Comparison of ENCODE assay signal across 13 mouse cellular contexts in genomic region chr6:144264320-144264915, GRCm38 (mm10).
DNase-seq lines count a peak whose midpoint lies in the region; ATAC-seq and TF ChIP-seq lines count a peak whose summit lies in the region.
"Had no signal": no experiment of that assay in that cellular context is flagged by ENCODE, and none has a peak within 500 bp of the region (broad histone marks: within the 10 kb centered on the region; RNA-seq: fewer than 3 reads in every experiment).

No protein-coding gene starts in this region.

- peak overlapping the region; percentile 25 for H3K4me2 ChIP-seq in hindbrain, embryonic 13.5 days
- no peak overlapping the region for H3K4me2 ChIP-seq in midbrain, embryonic 11.5 days
- no peak overlapping the region for H3K4me2 ChIP-seq in liver, embryonic 11.5 days

- DNase-seq in 3T3-L1 (ENCODE audit: low read depth, low spot score), result peak; percentile 24
- peak; percentile 58 for DNase-seq in brain, embryonic 14.5 days (ENCODE audit: low read depth)
- peak; percentile 91 for DNase-seq in midbrain, embryonic 11.5 days (ENCODE audit: low spot score, missing footprints)
- DNase-seq in liver, embryonic 11.5 days (ENCODE audit: low spot score), result no peak
- DNase-seq in gastrocnemius, adult 8-10 months (ENCODE audit: low spot score in 2 of 2), result no peak
- DNase-seq in right cerebral cortex, postnatal 36 days (ENCODE audit: low spot score in 2 of 2), result no peak
- no peak for DNase-seq in frontal cortex, postnatal 36 days (ENCODE audit: low spot score in 2 of 2)
- DNase-seq: left cerebral cortex, postnatal 4 days; right cerebral cortex, postnatal 4 days; thymus, postnatal 36 days had no signal

- H3K9me3 ChIP-seq in hindbrain, embryonic 13.5 days, result no peaks in the 10 kb centered on the region
- no peaks in the 10 kb centered on the region for H3K9me3 ChIP-seq in midbrain, embryonic 11.5 days (ENCODE audit: control insufficient read depth, low read length)
- no peaks in the 10 kb centered on the region for H3K9me3 ChIP-seq in liver, embryonic 11.5 days (ENCODE audit: control insufficient read depth, low read length)

- H3K36me3 ChIP-seq in hindbrain, embryonic 13.5 days, result no peaks in the 10 kb centered on the region
- no peaks in the 10 kb centered on the region for H3K36me3 ChIP-seq in midbrain, embryonic 11.5 days (ENCODE audit: control insufficient read depth, insufficient read depth, low read length)
- no peaks in the 10 kb centered on the region for H3K36me3 ChIP-seq in liver, embryonic 11.5 days (ENCODE audit: control insufficient read depth, insufficient read depth, low read length)
- H3K36me3 ChIP-seq: G1E had no signal

- H3K27ac ChIP-seq in hindbrain, embryonic 13.5 days, result no peak overlapping the region
- H3K27ac ChIP-seq in midbrain, embryonic 11.5 days (ENCODE audit: low read depth, low read length), result no peak overlapping the region
- no peak overlapping the region for H3K27ac ChIP-seq in liver, embryonic 11.5 days (ENCODE audit: low read depth, low read length)
- H3K27ac ChIP-seq: kidney, postnatal 0 days had no signal

- no peak overlapping the region for H3K4me3 ChIP-seq in hindbrain, embryonic 13.5 days
- no peak overlapping the region for H3K4me3 ChIP-seq in midbrain, embryonic 11.5 days (ENCODE audit: low read depth, low read length)
- no peak overlapping the region for H3K4me3 ChIP-seq in liver, embryonic 11.5 days (ENCODE audit: low read depth, low read length)

- TF ChIP-seq CTCF in brain, embryonic 14.5 days (IDR thresholded peaks at IDR 0.05; ENCODE audit: borderline replicate concordance, extremely low read depth, insufficient read depth, insufficient read length), result no peak

- H3K9ac ChIP-seq in hindbrain, embryonic 13.5 days, result no peak overlapping the region
- H3K9ac ChIP-seq in midbrain, embryonic 11.5 days (ENCODE audit: low read length), result no peak overlapping the region
- no peak overlapping the region for H3K9ac ChIP-seq in liver, embryonic 11.5 days (ENCODE audit: low read depth, low read length)

- H3K27me3 ChIP-seq in hindbrain, embryonic 13.5 days, result no peaks in the 10 kb centered on the region
- peaks cover 2% of the 10 kb centered on the region; the same call in 1 of the 2 replicates for H3K27me3 ChIP-seq in midbrain, embryonic 11.5 days (ENCODE audit: control insufficient read depth, insufficient read depth, low read length)
- H3K27me3 ChIP-seq in liver, embryonic 11.5 days (replicated peaks; ENCODE audit: control insufficient read depth, insufficient read depth, low read length), result no peaks in the 10 kb centered on the region

- ATAC-seq in hindbrain, embryonic 13.5 days (ENCODE audit: low FRiP score), result no peak
- peak; percentile 35; the same call in 1 of the 2 replicates for ATAC-seq in midbrain, embryonic 11.5 days (ENCODE audit: low FRiP score)
- no peak for ATAC-seq in liver, embryonic 11.5 days (replicated peaks; ENCODE audit: low FRiP score)

- TF ChIP-seq POLR2A in brain, embryonic 14.5 days (IDR thresholded peaks at IDR 0.05; ENCODE audit: borderline replicate concordance, extremely low read depth, insufficient read depth, insufficient read length, poor library complexity, severe bottlenecking), result no peak

- WGBS in hindbrain, embryonic 13.5 days, result 23% methylated on average over 16 of the region's 16 CpGs
- 30% methylated on average over 16 of the region's 16 CpGs for WGBS in midbrain, embryonic 11.5 days
- WGBS in liver, embryonic 11.5 days, result 68% methylated on average over 16 of the region's 16 CpGs

- peaks cover 7% of the 10 kb centered on the region for H3K4me1 ChIP-seq in hindbrain, embryonic 13.5 days (replicated peaks)
- peaks cover 6% of the 10 kb centered on the region for H3K4me1 ChIP-seq in midbrain, embryonic 11.5 days (ENCODE audit: control insufficient read depth, insufficient read depth, low read length)
- no peaks in the 10 kb centered on the region; the same call in 1 of the 2 replicates for H3K4me1 ChIP-seq in liver, embryonic 11.5 days (replicated peaks; ENCODE audit: control insufficient read depth, insufficient read depth, low read length)

Comparison
In these comparisons a context has a peak if more than half of its experiments do, and no peak if none do; other contexts are left out.
1. DNase-seq: peak in 3T3-L1 (single experiment), brain, embryonic 14.5 days (single experiment) and midbrain, embryonic 11.5 days (single experiment); none in liver, embryonic 11.5 days (single experiment), gastrocnemius, adult 8-10 months (0 of 2), right cerebral cortex, postnatal 36 days (0 of 2) and frontal cortex, postnatal 36 days (0 of 2).